Comparison of ENCODE assay signal across 17 mouse cellular contexts in genomic region chr17:56330345-56330744, GRCm38 (mm10). TPM values are rescaled to one million over a fixed set of nuclear protein-coding genes. Genes with fewer than 3 reads are reported as not detected.
DNase-seq lines count a peak whose midpoint lies in the region; TF ChIP-seq lines count a peak whose summit lies in the region.
"Had no signal": no experiment of that assay in that cellular context is flagged by ENCODE, and none has a peak within 500 bp of the region (broad histone marks: within the 10 kb centered on the region; RNA-seq: fewer than 3 reads in every experiment).

No protein-coding gene starts in this region.

- dilution Hi-C loops in CH12.LX (cut with MboI; ENCODE audit: extremely low pct_ligation_motif_present, extremely low pct_unique_long_range_greater_than_20kb, low sequenced_read_pairs): no loop called here

- TF ChIP-seq EP300 in CH12.LX (IDR thresholded peaks at IDR 0.05; ENCODE audit: low read length): no peak

- TF ChIP-seq RAD21 in CH12.LX (IDR thresholded peaks at IDR 0.05; ENCODE audit: low read depth, low read length): peak; percentile 2

- peaks cover 0 to 22% of the 10 kb centered on the region in 2 experiments for H3K36me3 ChIP-seq in CH12.LX (replicated peaks in 1 of 2; ENCODE audit: control insufficient read depth in 1 of 2, insufficient read depth in 1 of 2, low read length in 1 of 2)
- H3K36me3 ChIP-seq in splenic B cell, adult 2 months (ENCODE audit: control insufficient read depth, insufficient read depth, low read length, poor library complexity, severe bottlenecking): no peaks in the 10 kb centered on the region

- H3K27ac ChIP-seq in layer of hippocampus, adult 2 months: peak overlapping the region; percentile 28; the same call in 1 of the 2 replicates
- no peak overlapping the region for H3K27ac ChIP-seq in CH12.LX (ENCODE audit: insufficient read depth, low read depth)

- peaks cover 5% of the 10 kb centered on the region for H3K79me2 ChIP-seq in CH12.LX (replicated peaks; ENCODE audit: control insufficient read depth, extremely low read depth, insufficient read depth, poor library complexity, severe bottlenecking)

- no peak overlapping the region for H3K4me2 ChIP-seq in CH12.LX (ENCODE audit: insufficient read depth, low read depth, poor library complexity, severe bottlenecking)

- peaks cover 10 to 43% of the 10 kb centered on the region in 2 experiments for H3K4me1 ChIP-seq in CH12.LX (ENCODE audit: control insufficient read depth in 1 of 2, insufficient read depth in 2 of 2)

- TF ChIP-seq POLR2A in CH12.LX (IDR thresholded peaks at IDR 0.05; ENCODE audit: low read depth, low read length): no peak

- H3K9me3 ChIP-seq in CH12.LX (replicated peaks; ENCODE audit: low read length): no peaks in the 10 kb centered on the region
- H3K9me3 ChIP-seq: megakaryocyte, embryonic 14.5 days had no signal

- no peak overlapping the region for H3K4me3 ChIP-seq in layer of hippocampus, adult 2 months
- H3K4me3 ChIP-seq in CH12.LX (replicated peaks in 1 of 3; ENCODE audit: low read depth in 2 of 3, low read length in 2 of 3, poor library complexity in 1 of 3): no peak overlapping the region
- H3K4me3 ChIP-seq: megakaryocyte, embryonic 14.5 days had no signal

- TF ChIP-seq CTCF in layer of hippocampus, adult 2 months (conservative IDR thresholded peaks at IDR 0.05): peak; percentile 42
- TF ChIP-seq CTCF in CH12.LX (conservative IDR thresholded peaks at IDR 0.05 in 1 of 2, IDR thresholded peaks at IDR 0.05 in 1 of 2; ENCODE audit: low read depth in 2 of 2, low read length in 2 of 2): peak in 1 of 2 experiments; percentile 20; a peak in 1 of 4 replicates

- in situ Hi-C loops in CH12.LX (cut with MboI; ENCODE audit: low pct_ligation_motif_present, low pct_unique_long_range_greater_than_20kb, low sequenced_read_pairs): no loop called here

- H3K9ac ChIP-seq in CH12.LX (ENCODE audit: insufficient read depth, low read depth): no peak overlapping the region

- no peaks in the 10 kb centered on the region for H3K27me3 ChIP-seq in CH12.LX (replicated peaks)
- H3K27me3 ChIP-seq in splenic B cell, adult 2 months (ENCODE audit: control insufficient read depth, insufficient read depth, low read length, poor library complexity, severe bottlenecking): no peaks in the 10 kb centered on the region
- H3K27me3 ChIP-seq: megakaryocyte, embryonic 14.5 days had no signal

- DNase-seq in layer of hippocampus, adult 2 months (ENCODE audit: low spot score in 2 of 2): no peak
- no peak for DNase-seq in layer of hippocampus, postnatal 36 days
- peak; percentile 45 for DNase-seq in CD4-positive helper T cell, adult 2 months (ENCODE audit: low read depth, low spot score)
- DNase-seq in CH12.LX (ENCODE audit: extremely low read depth) (no peak), MN1 (ENCODE audit: low spot score) (no peak), adipocyte (ENCODE audit: low spot score) (no peak)
- peak; percentile 46 for DNase-seq in splenic B cell, adult 2 months (ENCODE audit: low read depth, low spot score)
- no peak for DNase-seq in urinary bladder, adult 18-20 months (ENCODE audit: low spot score in 2 of 2)
- DNase-seq: adrenal gland, postnatal 10 days; cerebellum, postnatal 36 days; kidney, adult 11 months; left cerebral cortex, postnatal 4 days; lung, adult 2 months; right cerebral cortex, postnatal 14 days had no signal

TF ChIP-seq in CH12.LX, 34 proteins besides CTCF, POLR2A, EP300 and RAD21:
- no peak for TF ChIP-seq MXI1 (IDR thresholded peaks at IDR 0.05; ENCODE audit: low read depth, low read length)
- TF ChIP-seq POLR2AphosphoS2 (IDR thresholded peaks at IDR 0.05; ENCODE audit: low read depth, low read length): no peak
- no peak for TF ChIP-seq SIN3A (IDR thresholded peaks at IDR 0.05; ENCODE audit: low read length)

RNA-seq across cellular contexts. Expression of gene Kdm4b, which starts 4.5 kb away (rescaled TPM):
- 10 to 100 TPM; 87.8 to 96.3 TPM for total RNA-seq in layer of hippocampus, adult 2 months (2021)
- 10 to 100 TPM; 84.3 to 96.2 TPM for total RNA-seq in layer of hippocampus, postnatal 36 days (2021)
- total RNA-seq in CH12.LX (2012; rRNA removed) (12.5 and 19.5 TPM in 2 replicates), CH12.LX (2014; rRNA removed) (9.8 and 12.3 TPM in 2 replicates)
- polyA plus RNA-seq in CH12.LX (2012; ENCODE audit: insufficient read length, low read depth): 10.5 and 14.2 TPM in 2 replicates

RNA-seq across cellular contexts. Expression of gene Uhrf1, which starts 27.2 kb away (rescaled TPM):
- total RNA-seq in layer of hippocampus, adult 2 months (2021): 1 to 10 TPM; 1.7 to 2.1 TPM
- 1 to 10 TPM; 1.2 to 1.3 TPM for total RNA-seq in layer of hippocampus, postnatal 36 days (2021)
- total RNA-seq in CH12.LX (2012; rRNA removed) (220 and 249 TPM in 2 replicates), CH12.LX (2014; rRNA removed) (144 and 161 TPM in 2 replicates)
- 184 and 249 TPM in 2 replicates for polyA plus RNA-seq in CH12.LX (2012; ENCODE audit: insufficient read length, low read depth)

RNA-seq across cellular contexts. Expression of gene Arrdc5, which starts 30.3 kb away (rescaled TPM):
- not detected for total RNA-seq in layer of hippocampus, adult 2 months (2021)
- total RNA-seq in layer of hippocampus, postnatal 36 days (2021): not detected
- not detected in 2 replicates for total RNA-seq in CH12.LX (2012; rRNA removed)
- not detected in 2 replicates for total RNA-seq in CH12.LX (2014; rRNA removed)
- 0.23 TPM in 1 of 2 replicates, not detected in the other for polyA plus RNA-seq in CH12.LX (2012; ENCODE audit: insufficient read length, low read depth)
- total RNA-seq: adrenal gland, postnatal 10 days; left cerebral cortex, postnatal 4 days had no signal
- polyA plus RNA-seq: heart, embryonic 14.5 days; lung, adult 2 months; neural tube, embryonic 14.5 days had no signal

RNA-seq across cellular contexts. Expression of gene Plin3, which starts 37.7 kb away (rescaled TPM):
- total RNA-seq in layer of hippocampus, adult 2 months (2021): 10 to 100 TPM; 16.8 to 17.2 TPM
- 10 to 100 TPM; 10.9 to 15.0 TPM for total RNA-seq in layer of hippocampus, postnatal 36 days (2021)
- 18.8 and 23.3 TPM in 2 replicates for total RNA-seq in CH12.LX (2012; rRNA removed)
- total RNA-seq in CH12.LX (2014; rRNA removed): 17.0 and 17.3 TPM in 2 replicates
- 17.9 and 18.5 TPM in 2 replicates for polyA plus RNA-seq in CH12.LX (2012; ENCODE audit: insufficient read length, low read depth)

RNA-seq across cellular contexts. Expression of gene Ticam1, which starts 53.8 kb away (rescaled TPM):
- 1 to 10 TPM; 6.1 to 7.1 TPM for total RNA-seq in layer of hippocampus, adult 2 months (2021)
- 1 to 10 TPM; 6.1 to 6.7 TPM for total RNA-seq in layer of hippocampus, postnatal 36 days (2021)
- total RNA-seq in CH12.LX (2012; rRNA removed) (15.9 and 17.6 TPM in 2 replicates), CH12.LX (2014; rRNA removed) (4.5 and 6.4 TPM in 2 replicates)
- 14.6 and 18.6 TPM in 2 replicates for polyA plus RNA-seq in CH12.LX (2012; ENCODE audit: insufficient read length, low read depth)

Comparison
In these comparisons a context has a peak if more than half of its experiments do, and no peak if none do; other contexts are left out.
1. DNase-seq: peak in CD4-positive helper T cell, adult 2 months (single experiment) and splenic B cell, adult 2 months (single experiment); none in layer of hippocampus, adult 2 months (0 of 2), layer of hippocampus, postnatal 36 days (0 of 2), CH12.LX (single experiment), urinary bladder, adult 18-20 months (0 of 2), MN1 (single experiment) and adipocyte (single experiment).
2. RNA of gene Kdm4b, which starts 4.5 kb away (total RNA-seq): 87.8 to 96.3 TPM in layer of hippocampus, adult 2 months and 84.3 to 96.2 TPM in layer of hippocampus, postnatal 36 days; 9.8 to 19.5 TPM in CH12.LX; every median in the first group is over 4 times any median in the second.
3. RNA of gene Uhrf1, which starts 27.2 kb away (total RNA-seq): 144 to 249 TPM in CH12.LX; 1.7 to 2.1 TPM in layer of hippocampus, adult 2 months and 1.2 to 1.3 TPM in layer of hippocampus, postnatal 36 days; every median in the first group is over 10 times any median in the second.